Mouse (Mus musculus): ENCODE measurements around the gene Pacs1. TPM values are rescaled to one million over a fixed set of nuclear protein-coding genes. Genes with fewer than 3 reads are reported as not detected.

Pacs1 gene
- 20.7 and 31.9 TPM in 2 replicates for polyA plus RNA-seq (2012; rRNA removed)

DNA sequence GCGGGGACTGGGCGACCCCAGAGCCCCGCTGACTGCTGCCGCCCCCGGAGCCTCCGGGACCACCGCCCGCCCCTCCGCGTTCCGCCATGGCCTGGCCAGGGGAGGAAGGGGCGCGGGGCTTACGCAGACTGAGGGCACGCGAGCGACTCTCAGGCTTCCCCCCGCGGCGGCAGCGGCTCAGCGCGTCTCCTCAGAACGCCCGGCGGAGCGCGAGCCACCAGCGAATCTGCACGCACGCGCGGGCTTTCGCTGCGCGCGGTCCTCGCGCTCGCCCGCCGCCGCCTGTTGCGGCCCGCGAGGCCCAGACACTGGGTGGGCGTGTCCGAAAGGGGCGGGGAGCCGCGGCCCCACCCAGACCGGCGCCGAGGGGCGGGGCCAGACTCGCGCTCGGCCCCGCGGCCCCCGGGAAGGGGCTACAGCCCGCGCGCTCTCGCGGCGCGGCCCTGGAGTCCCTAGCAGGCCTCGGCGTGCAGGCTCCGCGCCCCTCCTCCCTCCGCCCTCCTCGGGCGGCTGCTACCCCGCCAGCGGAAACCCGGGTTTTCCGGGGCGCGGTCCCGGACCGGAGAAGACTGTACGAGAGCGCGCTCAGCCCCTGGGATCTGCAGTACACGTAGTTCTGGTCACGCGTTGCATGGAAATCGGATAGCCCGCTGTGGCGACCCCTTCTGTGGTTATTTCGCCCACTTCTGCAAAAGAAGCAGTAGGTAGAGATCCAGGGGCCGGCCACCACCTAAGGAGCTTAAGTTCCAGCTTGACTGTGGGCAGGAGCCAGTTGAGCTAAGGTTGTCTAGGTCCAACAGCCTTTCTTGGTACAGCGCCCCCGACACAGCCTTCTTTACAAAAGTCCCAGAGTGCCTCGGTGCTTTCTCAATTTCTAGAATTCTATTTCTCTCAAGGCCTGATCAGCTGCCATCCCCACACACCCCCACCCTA lies at the start of gene Pacs1:
TSS of gene Pacs1 (minus strand) at position 319 of the 933 bp plus-strand sequence.

DNA sequence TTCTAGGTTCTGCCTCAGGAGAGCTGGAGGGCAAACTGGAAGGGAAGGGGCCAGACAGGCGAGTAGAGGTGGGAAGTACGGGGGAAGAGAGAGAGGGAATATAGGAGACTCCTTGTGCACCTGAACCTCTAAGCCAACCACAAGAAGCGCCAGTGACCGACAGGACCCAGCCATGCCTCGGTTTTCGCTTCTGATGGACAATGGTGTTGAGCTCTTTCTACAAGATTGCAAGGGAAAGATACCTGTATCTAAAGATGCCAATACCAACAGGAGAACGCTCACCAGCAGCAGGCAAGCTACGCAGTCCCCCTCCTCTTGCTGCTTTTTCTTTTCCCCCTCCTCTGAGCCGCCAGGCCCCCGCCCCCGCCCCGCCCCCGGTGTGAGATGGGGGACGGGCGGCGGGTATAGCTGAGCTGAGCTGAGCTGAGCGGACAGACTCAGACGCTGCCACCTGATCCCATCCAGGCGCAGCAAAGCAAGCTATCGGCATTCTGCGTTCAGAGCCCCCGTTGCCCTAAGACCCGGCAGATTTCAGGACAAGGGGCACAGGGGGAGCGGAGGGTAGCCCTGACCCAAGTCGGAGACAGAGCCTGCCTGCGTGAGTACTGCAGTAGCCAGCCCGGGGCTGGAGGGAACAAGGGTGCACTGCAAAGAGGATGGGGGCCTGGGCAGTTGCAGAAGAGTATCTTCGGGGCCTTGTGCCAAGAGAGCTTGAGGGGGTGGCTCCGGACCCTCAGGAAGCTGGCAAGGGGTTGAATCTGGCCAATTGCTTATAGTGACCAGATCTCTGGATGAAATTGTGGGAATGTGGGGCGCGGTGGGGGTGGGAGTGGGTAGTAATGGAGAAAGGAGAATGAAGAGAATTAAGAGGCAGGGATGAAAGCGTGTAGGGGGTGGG lies 25.2 kb upstream of the Pacs1 start, which contains the start of gene Gal3st3:
TSS of gene Gal3st3 (plus strand) at position 429 of the 898 bp plus-strand sequence.

DNA sequence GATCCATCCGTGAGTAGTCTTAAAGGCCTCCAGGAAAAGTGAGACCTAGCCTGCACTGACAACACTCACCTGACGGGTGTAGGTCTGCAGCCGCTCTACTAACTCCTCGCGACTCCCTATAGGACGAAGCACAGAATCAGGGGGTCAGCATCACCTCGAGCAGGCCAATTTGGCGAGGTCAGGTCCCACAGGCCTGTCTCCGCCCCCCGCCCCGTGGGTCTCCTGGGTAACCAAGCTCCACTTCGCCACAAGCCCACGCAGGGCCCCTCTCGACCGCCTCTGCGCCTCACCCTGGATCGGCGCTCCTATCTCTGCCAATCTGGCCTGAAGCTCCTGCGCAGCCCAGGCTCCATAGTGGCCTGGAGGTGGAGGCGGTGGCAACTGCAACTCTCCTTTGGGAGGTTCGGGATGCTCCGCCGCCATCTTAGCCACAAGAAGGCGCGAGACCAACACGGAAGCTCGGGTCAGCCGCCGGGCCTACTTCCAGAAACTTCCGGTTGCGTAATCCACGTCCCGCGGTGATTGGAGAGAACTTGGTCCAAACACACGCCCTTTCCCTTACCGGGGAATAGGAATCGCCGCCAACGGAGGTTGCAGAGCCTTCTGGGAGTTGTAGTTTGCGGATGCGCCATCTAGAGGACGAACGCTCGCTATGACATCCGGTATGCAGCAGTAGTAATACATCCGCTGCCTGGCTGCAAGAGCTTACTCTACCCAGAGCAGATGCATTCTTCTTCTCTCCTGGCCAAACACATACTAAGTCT lies 22.2 kb upstream of the Pacs1 start, which contains the start of gene Sf3b2:
TSS of gene Sf3b2 (minus strand) at position 484 of the 764 bp plus-strand sequence.

DNA sequence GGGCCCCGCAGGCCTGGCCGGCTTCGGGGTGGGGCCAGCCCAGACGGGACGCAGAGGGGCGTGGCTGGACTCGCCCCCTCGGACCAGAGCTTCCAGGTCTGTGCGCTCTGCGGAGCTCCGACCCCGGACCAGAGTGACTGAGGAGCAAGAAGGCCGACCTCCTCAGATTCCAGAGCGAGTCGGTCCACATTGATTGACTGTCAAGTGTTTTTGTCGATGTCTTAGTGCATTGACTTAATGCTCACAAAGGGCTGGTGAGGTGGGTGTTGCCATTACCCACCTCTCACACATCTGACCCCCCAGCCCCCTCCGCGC lies 154.6 kb downstream of the Pacs1 start, which contains the start of gene Klc2:
TSS of gene Klc2 (minus strand) at position 177 of the 315 bp plus-strand sequence.

DNA sequence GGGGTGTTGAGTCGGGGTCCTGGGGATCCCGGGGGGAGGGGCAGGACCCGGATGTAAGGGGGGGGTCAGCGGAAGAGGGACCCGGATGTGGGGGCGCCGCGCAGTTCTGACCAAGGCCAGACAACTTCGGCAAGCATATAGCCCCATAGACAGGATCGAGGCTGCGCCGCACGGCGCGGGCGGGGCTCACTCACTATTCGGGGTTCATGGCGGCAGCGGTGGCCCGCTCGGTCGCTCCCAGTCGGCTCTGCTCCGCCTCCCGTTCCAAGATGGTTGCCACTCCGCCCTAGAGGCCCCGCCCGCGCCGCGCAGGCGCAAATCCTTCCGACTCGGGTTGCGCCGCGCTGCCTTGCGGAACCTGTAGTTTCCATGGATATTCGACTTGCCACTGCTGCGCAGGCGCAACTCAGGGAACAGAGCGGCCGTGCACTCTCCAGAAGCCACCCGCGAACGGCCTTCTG lies 166.2 kb downstream of the Pacs1 start, which contains the start of gene Rab1b:
TSS of gene Rab1b (minus strand) at position 342 of the 461 bp plus-strand sequence.

DNA sequence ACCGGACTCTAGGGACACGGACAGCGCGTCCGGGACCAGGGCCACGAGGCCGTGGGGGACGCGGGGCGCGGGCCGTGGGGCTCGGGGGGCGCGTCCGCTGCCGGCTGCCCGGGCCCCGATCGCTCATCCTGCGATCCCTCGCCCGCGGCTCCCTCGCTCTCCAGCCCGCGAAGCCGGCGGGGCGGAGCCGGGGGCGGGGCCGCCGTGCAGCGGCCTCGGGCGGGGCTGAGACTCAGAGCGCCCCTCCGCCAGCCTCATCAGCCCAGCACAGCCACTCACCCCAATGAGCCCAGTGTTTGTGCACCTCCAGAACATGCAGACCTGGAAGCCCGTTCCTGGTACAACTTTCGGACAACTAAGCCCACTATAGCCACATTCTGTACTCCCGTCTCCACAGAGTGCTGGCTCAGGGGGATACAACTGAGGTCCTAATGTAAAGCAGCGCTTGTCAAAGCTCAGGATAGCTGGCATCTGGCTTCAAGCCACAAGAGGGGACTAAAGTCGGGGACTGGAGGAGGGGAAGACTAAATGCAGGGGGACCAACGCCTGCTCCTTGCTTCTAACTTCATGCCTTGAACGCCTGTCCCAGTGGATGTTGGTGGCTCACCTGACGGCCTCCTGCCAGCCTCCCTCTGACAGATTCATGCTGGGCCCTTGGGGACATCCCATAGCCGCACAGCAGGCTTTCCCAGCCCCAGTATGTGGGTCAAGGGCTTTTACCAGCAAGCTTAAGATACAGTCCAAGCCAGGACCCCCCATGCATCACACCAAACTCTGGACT lies 174.4 kb downstream of the Pacs1 start, which contains the start of gene Cnih2:
TSS of gene Cnih2 (minus strand) at position 159 of the 781 bp plus-strand sequence.

DNA sequence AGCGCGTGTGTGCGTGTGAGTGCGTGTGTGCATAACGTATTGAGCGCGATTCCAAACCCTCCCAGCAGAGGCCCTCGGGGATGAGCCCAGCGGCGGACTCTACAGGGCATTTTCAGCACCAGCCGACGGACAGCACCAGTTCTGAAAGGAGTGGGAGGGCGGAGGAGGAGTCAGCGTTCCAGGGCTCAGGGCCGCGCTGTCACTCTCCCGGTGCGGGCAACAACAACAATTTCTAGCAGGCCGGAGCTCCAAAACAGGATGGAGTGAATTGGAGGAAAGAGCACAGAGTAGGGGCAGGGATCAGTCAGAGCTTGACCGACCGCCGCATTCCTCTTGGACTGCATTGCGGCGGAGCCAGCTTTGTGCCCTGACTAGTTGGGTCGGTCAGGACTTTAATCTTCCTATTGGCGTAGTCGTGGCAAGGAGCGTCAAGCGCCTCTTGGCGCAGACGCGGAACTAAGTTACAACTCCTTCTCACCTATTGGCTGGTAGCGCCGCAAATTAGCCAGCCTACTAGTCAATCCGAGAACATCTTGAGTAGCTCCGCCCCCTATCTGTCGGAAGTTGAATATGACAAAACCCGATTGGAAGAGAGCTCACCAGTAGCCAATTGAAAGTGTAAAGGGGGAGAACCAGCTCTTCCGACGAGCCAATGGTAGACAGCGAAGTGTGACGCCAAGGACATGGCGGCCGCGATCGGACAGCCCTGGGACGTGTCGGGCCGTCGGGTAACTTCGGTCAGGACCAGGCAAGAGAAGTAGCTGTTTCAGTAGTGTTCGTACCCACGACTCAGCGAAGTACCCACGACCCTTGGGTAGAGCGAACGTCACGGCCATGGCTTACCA lies 184.8 kb downstream of the Pacs1 start, which contains the start of gene Yif1a:
TSS of gene Yif1a (plus strand) at position 655 of the 845 bp plus-strand sequence.

DNA sequence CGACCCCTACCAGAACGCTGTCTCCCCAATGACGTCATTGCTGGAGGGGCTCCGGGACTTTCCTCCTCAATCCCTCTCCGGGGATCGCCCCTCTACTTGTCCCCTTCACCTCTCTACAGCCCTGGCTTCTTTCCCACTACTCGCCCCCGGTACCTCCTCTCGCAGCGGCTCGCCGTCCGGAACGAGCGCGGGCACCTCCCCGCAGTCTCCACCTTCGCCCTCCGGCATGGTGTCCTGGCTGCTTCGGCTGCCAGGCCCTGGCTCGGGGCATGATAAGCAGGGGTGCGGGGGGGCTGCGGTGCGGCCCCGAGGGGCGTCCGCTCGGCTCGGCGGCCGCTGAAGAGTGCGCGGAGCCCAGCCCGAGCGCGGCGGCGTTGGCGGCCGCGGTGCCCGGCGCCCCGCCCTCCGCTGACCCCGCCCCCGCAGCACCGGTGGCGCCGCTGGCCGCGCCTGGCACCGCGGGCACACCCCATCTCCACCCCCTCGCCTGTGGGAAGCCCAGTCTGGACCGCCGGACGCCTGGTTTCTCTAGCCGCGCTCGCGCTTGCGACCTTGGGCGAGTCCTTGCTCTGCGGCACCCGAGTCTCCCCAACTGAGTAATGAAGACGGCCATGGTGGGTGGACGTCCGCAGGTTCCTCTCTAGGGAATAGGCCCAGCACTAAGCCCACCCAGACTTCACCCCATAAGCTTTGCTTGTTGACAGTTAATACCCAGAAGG lies 187.6 kb downstream of the Pacs1 start, which contains the start of gene Tmem151a:
TSS of gene Tmem151a (minus strand) at position 387 of the 719 bp plus-strand sequence.

Other genes starting within 250 kb of the Pacs1 start
- gene Slc29a2, start 249.3 kb downstream of the Pacs1 start, polyA plus RNA-seq (2012; rRNA removed) = 7.1 and 13.2 TPM in 2 replicates
- gene B4gat1, start 234.3 kb downstream of the Pacs1 start, polyA plus RNA-seq (2012; rRNA removed) = 19.0 and 22.3 TPM in 2 replicates
- 1.8 and 1.9 TPM in 2 replicates for gene AC124502.3, start 234.2 kb downstream of the Pacs1 start, polyA plus RNA-seq (2012; rRNA removed)
- gene Brms1, start 231.8 kb downstream of the Pacs1 start, polyA plus RNA-seq (2012; rRNA removed) = 46.4 and 78.8 TPM in 2 replicates
- 2.9 and 3.7 TPM in 2 replicates for gene Rin1, start 222.6 kb downstream of the Pacs1 start, polyA plus RNA-seq (2012; rRNA removed)
- gene Cd248, start 205.0 kb downstream of the Pacs1 start, polyA plus RNA-seq (2012; rRNA removed) = 24.5 and 32.1 TPM in 2 replicates
- gene Tmem151a, start 187.6 kb downstream of the Pacs1 start, polyA plus RNA-seq (2012; rRNA removed) = 1.3 and 1.4 TPM in 2 replicates
- gene Yif1a, start 184.6 kb downstream of the Pacs1 start, polyA plus RNA-seq (2012; rRNA removed) = 25.2 and 67.9 TPM in 2 replicates
- 68.3 and 72.8 TPM in 2 replicates for gene Cnih2, start 174.6 kb downstream of the Pacs1 start, polyA plus RNA-seq (2012; rRNA removed)
- 130 and 168 TPM in 2 replicates for gene Rab1b, start 166.0 kb downstream of the Pacs1 start, polyA plus RNA-seq (2012; rRNA removed)
- 60.5 and 71.9 TPM in 2 replicates for gene Klc2, start 154.6 kb downstream of the Pacs1 start, polyA plus RNA-seq (2012; rRNA removed)
- gene Sf3b2, start 22.3 kb upstream of the Pacs1 start, polyA plus RNA-seq (2012; rRNA removed) = 215 and 289 TPM in 2 replicates
- 11.0 and 14.5 TPM in 2 replicates for gene Gal3st3, start 25.2 kb upstream of the Pacs1 start, polyA plus RNA-seq (2012; rRNA removed)
- not detected in 2 replicates for gene Catsper1, start 62.6 kb upstream of the Pacs1 start, polyA plus RNA-seq (2012; rRNA removed)
- 0.28 and 0.50 TPM in 2 replicates for gene Cst6, start 76.5 kb upstream of the Pacs1 start, polyA plus RNA-seq (2012; rRNA removed)
- gene Eif1ad, start 93.6 kb upstream of the Pacs1 start, polyA plus RNA-seq (2012; rRNA removed) = 60.1 and 61.8 TPM in 2 replicates
- gene Banf1, start 94.0 kb upstream of the Pacs1 start, polyA plus RNA-seq (2012; rRNA removed) = 242 and 255 TPM in 2 replicates
- 85.1 and 210 TPM in 2 replicates for gene Sart1, start 115.6 kb upstream of the Pacs1 start, polyA plus RNA-seq (2012; rRNA removed)
- 0.06 and 0.07 TPM in 2 replicates for gene Tsga10ip, start 129.4 kb upstream of the Pacs1 start, polyA plus RNA-seq (2012; rRNA removed)
- 236 and 321 TPM in 2 replicates for gene Drap1, start 151.9 kb upstream of the Pacs1 start, polyA plus RNA-seq (2012; rRNA removed)
- 34.9 and 60.1 TPM in 2 replicates for gene AI837181, start 152.0 kb upstream of the Pacs1 start, polyA plus RNA-seq (2012; rRNA removed)
- 0.02 and 0.04 TPM in 2 replicates for gene Fosl1, start 174.4 kb upstream of the Pacs1 start, polyA plus RNA-seq (2012; rRNA removed)
- 7.7 and 12.9 TPM in 2 replicates for gene Ccdc85b, start 184.8 kb upstream of the Pacs1 start, polyA plus RNA-seq (2012; rRNA removed)
- 124 and 130 TPM in 2 replicates for gene Fibp, start 187.5 kb upstream of the Pacs1 start, polyA plus RNA-seq (2012; rRNA removed)
- gene Ctsw, start 195.4 kb upstream of the Pacs1 start, polyA plus RNA-seq (2012; rRNA removed) = 0.94 and 1.4 TPM in 2 replicates
- gene Efemp2, start 200.8 kb upstream of the Pacs1 start, polyA plus RNA-seq (2012; rRNA removed) = 47.9 and 83.7 TPM in 2 replicates
- gene Mus81, start 215.3 kb upstream of the Pacs1 start, polyA plus RNA-seq (2012; rRNA removed) = 38.4 and 39.4 TPM in 2 replicates
- gene Cfl1, start 217.3 kb upstream of the Pacs1 start, polyA plus RNA-seq (2012; rRNA removed) = 1,441 and 1,801 TPM in 2 replicates
- 2.5 and 3.1 TPM in 2 replicates for gene 1700020D05Rik, start 230.7 kb upstream of the Pacs1 start, polyA plus RNA-seq (2012; rRNA removed)
- 20.7 and 24.6 TPM in 2 replicates for gene Snx32, start 237.4 kb upstream of the Pacs1 start, polyA plus RNA-seq (2012; rRNA removed)